Mouse (Mus musculus) forebrain, embryonic 11.5 days (tissue): ENCODE results near the gene Fasn. TPM values are rescaled to one million over a fixed set of nuclear protein-coding genes. Genes with fewer than 3 reads are reported as not detected.

Source experiments
- ATAC-seq: fragments of 200-750 bp; cut with Nextera tagmentation; replicated peaks from 2 replicates; pipeline ENCODE4 v1.8.0; 2017; ENCODE audit warnings: moderate TSS enrichment; ENCODE audit not compliant: low FRiP score
- DNase-seq: peaks from one replicate; pipeline ENCODE4 v3.0.0-alpha.2; 2017; ENCODE audit warnings: low spot score
- H3K27ac ChIP-seq: fragments of 300-500 bp; sonication (generic); 2 replicates; pipeline ENCODE4 v1.5.1; 2014; ENCODE audit warnings: low read depth, low read length
- H3K27me3 ChIP-seq: fragments of 300-500 bp; sonication (generic); 2 replicates; pipeline ENCODE4 v1.6.1; 2014; ENCODE audit warnings: mild to moderate bottlenecking, low read length, mixed read lengths; ENCODE audit not compliant: control insufficient read depth, insufficient read depth
- H3K36me3 ChIP-seq: fragments of 300-500 bp; sonication (generic); 2 replicates; pipeline ENCODE4 v1.6.1; 2014; ENCODE audit warnings: mild to moderate bottlenecking, low read length, moderate library complexity, mixed read lengths; ENCODE audit not compliant: control insufficient read depth, insufficient read depth
- H3K4me1 ChIP-seq: fragments of 300-500 bp; sonication (generic); replicated peaks from 2 replicates; pipeline ENCODE4 v1.6.1; 2014; ENCODE audit warnings: low read length, mixed read lengths; ENCODE audit not compliant: control insufficient read depth, insufficient read depth
- H3K4me2 ChIP-seq: fragments of 300-500 bp; sonication (generic); 2 replicates; pipeline ENCODE4 v1.6.1; 2014; ENCODE audit warnings: low read depth, mild to moderate bottlenecking, low read length, moderate library complexity, mixed read lengths; ENCODE audit not compliant: severe bottlenecking
- H3K4me3 ChIP-seq: fragments of 300-500 bp; sonication (generic); 2 replicates; pipeline ENCODE4 v1.5.1; 2014; ENCODE audit warnings: low read depth, low read length
- H3K9ac ChIP-seq: fragments of 300-500 bp; sonication (generic); 2 replicates; pipeline ENCODE4 v1.6.1; 2014; ENCODE audit warnings: low read length
- H3K9me3 ChIP-seq: fragments of 300-500 bp; sonication (generic); 2 replicates; pipeline ENCODE4 v1.6.1; 2016; ENCODE audit warnings: low read length, mixed read lengths; ENCODE audit not compliant: control insufficient read depth
- WGBS: fragments of 180-500 bp; shearing (Covaris S2); extraction: QIAGEN DNeasy Blood & Tissue Kit; methylation state at CpG from one replicate; pipeline ENCODE4 v1.1.7; 2014; 5-methylcytosine and 5-hydroxymethylcytosine counted together
- polyA plus RNA-seq: library from polyadenylated mRNA; unstranded; fragments of >200 nt; fragmentation: Nextera tagmentation; extraction: Ambion mirVana; gene quantifications from 2 replicates; pipeline ENCODE4 v1.2.1, GENCODE M21; 2014

The Fasn gene
- polyA plus RNA-seq, 1 experiment from 2014 or later, result 140 TPM

DNA sequence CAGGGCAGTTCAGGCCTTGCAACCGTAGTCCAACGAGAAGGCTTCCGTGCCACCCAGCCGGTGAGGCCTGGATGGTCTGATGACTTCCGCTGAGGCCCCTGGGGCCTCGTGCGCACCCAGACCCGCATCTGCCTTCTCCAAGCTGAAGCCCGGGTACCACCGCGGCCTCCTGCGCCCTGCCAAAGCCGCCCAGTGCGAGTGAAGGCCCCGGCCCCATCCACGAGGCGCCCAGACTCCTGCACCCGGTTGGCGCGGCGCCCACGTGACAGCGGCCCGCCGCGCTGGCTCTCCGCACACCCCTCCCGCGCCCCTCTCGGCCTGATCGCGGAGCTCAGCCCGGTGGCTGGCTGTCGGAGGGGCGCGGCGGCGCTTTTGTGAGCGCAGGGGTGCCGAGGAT, 798 bp downstream of the Fasn start:
- H3K9me3 ChIP-seq, result no peaks in the 10 kb centered on the region
- H3K9ac ChIP-seq, result peak overlapping the region; percentile 93
- H3K27ac ChIP-seq, result peak overlapping the region; percentile 99
- peak; percentile 63 for ATAC-seq
- H3K4me2 ChIP-seq, result peak overlapping the region; percentile 98
- H3K36me3 ChIP-seq, result peaks cover 25% of the 10 kb centered on the region
- H3K27me3 ChIP-seq, result no peaks in the 10 kb centered on the region
- H3K4me1 ChIP-seq, result peaks cover 29% of the 10 kb centered on the region
- under 1% methylated on average over 40 of the region's 40 CpGs for WGBS
- no peak for DNase-seq
- H3K4me3 ChIP-seq, result peak overlapping the region; percentile 87

DNA sequence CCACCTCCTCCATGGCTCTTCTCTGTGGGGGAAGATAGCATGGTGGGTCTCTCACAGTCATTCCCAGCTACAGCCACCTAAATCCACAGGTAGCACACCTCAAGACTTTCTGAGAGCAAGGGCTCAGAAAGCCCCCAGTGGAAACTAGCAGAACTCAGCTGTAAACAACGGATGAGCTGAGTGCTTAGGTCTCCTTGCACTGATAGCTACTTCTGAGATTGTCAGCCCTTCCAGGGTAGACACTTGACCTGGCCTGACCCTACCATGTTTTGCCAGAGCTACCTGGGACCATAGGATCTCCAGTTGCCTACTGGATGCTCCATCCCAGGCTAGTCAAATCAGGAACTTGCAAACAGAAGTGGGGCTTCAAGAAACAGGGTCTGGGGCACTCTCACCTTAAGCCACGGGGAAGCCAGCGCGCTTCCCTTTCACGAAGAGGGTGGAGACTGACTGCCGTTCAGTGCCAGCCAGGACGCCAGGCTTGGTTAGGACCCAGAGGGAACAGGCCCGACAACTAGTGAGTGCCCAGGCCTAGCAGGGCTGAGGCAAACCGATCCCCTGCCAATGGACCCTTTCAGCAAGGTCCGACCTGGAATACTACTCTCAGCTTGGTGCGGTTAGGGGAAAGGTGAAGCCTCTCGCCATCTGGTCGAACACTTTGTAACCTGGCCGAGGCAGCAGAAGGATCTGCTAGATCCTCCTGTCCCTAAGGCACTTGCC, 1.4 kb downstream of the Fasn start:
- no peaks in the 10 kb centered on the region for H3K9me3 ChIP-seq
- 1% methylated on average over 14 of the region's 14 CpGs for WGBS
- H3K4me2 ChIP-seq, result peak overlapping the region; percentile 98
- ATAC-seq (no peak), DNase-seq (no peak)
- H3K27ac ChIP-seq, result peak overlapping the region; percentile 99
- H3K36me3 ChIP-seq, result peaks cover 30% of the 10 kb centered on the region
- peak overlapping the region; percentile 93 for H3K9ac ChIP-seq
- H3K4me1 ChIP-seq, result peaks cover 29% of the 10 kb centered on the region
- H3K27me3 ChIP-seq, result no peaks in the 10 kb centered on the region
- peak overlapping the region; percentile 87 for H3K4me3 ChIP-seq

DNA sequence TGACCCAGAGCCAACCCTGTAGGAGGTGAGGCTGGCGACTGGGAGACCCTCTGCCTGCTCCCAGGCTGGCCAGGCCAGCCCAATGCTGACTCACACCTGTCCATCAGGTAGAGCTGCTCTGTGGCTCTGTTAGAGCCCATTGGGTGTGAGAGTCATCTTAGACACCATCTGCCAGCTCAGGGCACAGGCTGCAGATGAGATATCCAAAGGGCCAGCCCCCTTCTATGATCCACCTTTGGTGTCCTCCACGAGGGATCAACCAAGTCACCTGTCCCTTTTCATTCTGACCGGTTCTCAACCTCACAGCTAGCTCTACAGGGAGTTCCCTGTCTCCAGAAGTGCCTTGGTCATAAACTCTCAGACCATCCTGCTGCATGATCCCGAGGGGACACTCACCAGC, 2.0 kb downstream of the Fasn start:
- Histone ChIP-seq H3K4me3 (peak overlapping the region; percentile 87), H3K36me3 (peaks cover 36% of the 10 kb centered on the region), H3K9me3 (no peaks in the 10 kb centered on the region), H3K4me2 (peak overlapping the region; percentile 98), H3K9ac (peak overlapping the region; percentile 93), H3K27me3 (no peaks in the 10 kb centered on the region), H3K4me1 (peaks cover 29% of the 10 kb centered on the region), H3K27ac (no peak overlapping the region)
- DNase-seq (no peak), ATAC-seq (no peak)
- 55% methylated on average over 4 of the region's 4 CpGs for WGBS

DNA sequence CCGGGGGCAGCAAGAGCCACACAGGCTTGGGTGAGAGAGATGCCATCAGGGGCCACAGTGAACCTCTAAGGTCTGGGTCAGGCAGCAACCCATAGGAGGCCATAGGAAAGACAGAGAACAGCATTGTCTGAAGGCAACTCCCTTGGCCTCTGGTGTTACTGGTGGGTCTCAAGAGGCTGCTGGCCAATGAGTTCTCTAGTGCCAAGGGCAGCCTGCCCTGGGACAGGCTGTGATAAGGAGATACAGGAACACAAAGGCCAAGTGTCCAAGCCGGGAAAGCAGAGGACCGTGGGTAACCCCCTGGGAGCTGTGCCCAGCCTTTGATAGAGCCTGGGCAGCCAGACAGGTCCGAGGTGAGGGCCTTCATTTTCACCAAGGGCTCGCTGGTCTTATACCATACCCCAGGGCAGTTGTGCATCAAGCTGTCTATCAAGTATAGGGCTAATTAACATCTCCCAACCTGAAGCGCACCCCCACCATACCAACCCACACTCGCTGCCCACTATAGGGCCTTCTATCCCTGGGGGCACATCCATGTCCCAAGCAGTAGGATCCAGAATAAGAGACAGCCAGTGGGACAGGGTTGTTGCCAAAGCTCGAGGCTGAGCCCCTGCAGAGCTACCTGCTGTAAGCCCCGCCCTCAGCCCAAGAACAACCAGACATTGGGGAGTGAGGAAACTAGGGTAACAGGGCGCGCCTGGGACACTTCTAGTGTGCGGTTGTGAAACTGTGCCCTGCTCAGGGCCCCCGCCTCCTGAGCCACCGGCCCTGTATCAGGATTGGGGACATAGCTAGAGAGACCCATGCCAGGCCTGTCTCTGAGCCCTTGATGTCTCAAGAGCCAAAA, 3.0 kb downstream of the Fasn start:
- peak overlapping the region; percentile 13 for H3K4me3 ChIP-seq
- WGBS, result 89% methylated on average over 14 of the region's 14 CpGs
- no peak for ATAC-seq
- no peak for DNase-seq
- peak overlapping the region; percentile 98 for H3K4me2 ChIP-seq
- no peaks in the 10 kb centered on the region for H3K27me3 ChIP-seq
- H3K27ac ChIP-seq, result no peak overlapping the region
- H3K4me1 ChIP-seq, result peaks cover 29% of the 10 kb centered on the region
- peak overlapping the region; percentile 27 for H3K9ac ChIP-seq
- peaks cover 45% of the 10 kb centered on the region for H3K36me3 ChIP-seq
- H3K9me3 ChIP-seq, result no peaks in the 10 kb centered on the region

DNA sequence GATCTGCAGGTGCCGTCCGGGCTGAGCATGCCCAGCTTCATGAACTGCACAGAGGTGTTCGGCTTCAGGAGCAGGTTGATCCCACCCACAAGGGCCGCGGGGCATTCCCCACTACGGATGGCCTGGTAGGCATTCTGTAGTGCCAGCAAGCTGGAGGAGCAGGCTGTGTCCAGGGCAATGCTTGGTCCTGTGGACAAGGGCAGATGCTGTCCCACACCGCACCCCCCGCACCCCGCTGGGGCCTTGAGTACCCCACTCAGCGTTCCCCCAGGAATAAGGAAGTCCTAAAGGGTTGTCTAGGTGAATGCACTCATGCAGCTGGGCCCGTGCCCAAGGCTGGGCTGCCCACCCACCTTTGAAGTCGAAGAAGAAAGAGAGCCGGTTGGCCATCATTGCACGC, 3.8 kb downstream of the Fasn start:
- Histone ChIP-seq H3K9ac (no peak overlapping the region), H3K36me3 (peaks cover 52% of the 10 kb centered on the region), H3K27me3 (no peaks in the 10 kb centered on the region), H3K27ac (no peak overlapping the region), H3K9me3 (no peaks in the 10 kb centered on the region), H3K4me2 (no peak overlapping the region), H3K4me3 (no peak overlapping the region), H3K4me1 (peaks cover 21% of the 10 kb centered on the region)
- 94% methylated on average over 14 of the region's 14 CpGs for WGBS
- DNase-seq (peak; percentile 51), ATAC-seq (no peak)

DNA sequence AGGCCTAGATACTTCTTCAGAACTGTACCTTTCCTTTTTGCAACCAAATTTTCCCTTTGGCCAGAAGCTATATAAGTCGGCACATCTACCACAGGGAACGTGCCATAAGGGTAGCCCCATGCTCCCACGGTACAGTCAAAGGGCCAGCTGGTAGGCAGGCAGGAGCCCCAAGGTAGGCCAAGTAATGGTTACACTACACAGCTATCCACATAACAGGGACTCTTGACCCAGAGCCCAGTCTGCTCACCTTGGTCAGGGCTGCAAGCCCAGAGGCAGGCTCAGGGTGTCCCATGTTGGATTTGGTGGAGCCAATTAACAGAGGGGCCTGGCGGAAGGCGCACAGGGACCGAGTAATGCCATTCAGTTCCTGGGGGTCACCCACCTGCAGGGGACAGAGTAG, 4.8 kb downstream of the Fasn start:
- no peak overlapping the region; the same call in 1 of the 2 replicates for H3K9ac ChIP-seq
- peaks cover 14% of the 10 kb centered on the region for H3K4me1 ChIP-seq
- H3K27ac ChIP-seq, result no peak overlapping the region
- H3K4me3 ChIP-seq, result no peak overlapping the region
- H3K36me3 ChIP-seq, result peaks cover 62% of the 10 kb centered on the region
- WGBS, result 96% methylated on average over 6 of the region's 6 CpGs
- no peak for ATAC-seq
- no peaks in the 10 kb centered on the region for H3K27me3 ChIP-seq
- no peaks in the 10 kb centered on the region for H3K9me3 ChIP-seq
- no peak for DNase-seq
- H3K4me2 ChIP-seq, result no peak overlapping the region

DNA sequence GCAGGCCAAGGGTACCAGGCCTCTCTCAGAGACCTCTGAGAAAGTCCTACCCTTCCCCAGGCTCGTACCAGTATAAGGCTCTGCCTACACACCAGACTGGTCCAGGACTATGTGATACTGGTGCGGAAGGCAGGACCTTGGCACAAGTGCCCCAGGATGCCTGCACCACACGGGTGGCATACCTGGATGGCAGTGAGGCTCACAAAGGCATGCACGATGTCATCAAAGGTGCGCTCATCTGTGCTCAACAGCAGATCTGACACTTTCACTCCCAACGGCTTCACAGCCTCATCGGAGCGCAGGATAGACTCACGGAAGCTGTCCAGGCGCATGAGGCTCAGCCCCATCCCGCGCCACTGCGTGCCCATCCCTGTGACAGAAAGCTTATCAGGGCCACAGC, 6.1 kb downstream of the Fasn start:
- Histone ChIP-seq H3K27ac (no peak overlapping the region), H3K9me3 (no peaks in the 10 kb centered on the region), H3K27me3 (no peaks in the 10 kb centered on the region), H3K4me3 (no peak overlapping the region), H3K4me2 (no peak overlapping the region), H3K4me1 (peaks cover 14% of the 10 kb centered on the region), H3K36me3 (peaks cover 75% of the 10 kb centered on the region), H3K9ac (no peak overlapping the region)
- no peak for ATAC-seq
- 97% methylated on average over 13 of the region's 13 CpGs for WGBS
- DNase-seq, result peak; percentile 47

DNA sequence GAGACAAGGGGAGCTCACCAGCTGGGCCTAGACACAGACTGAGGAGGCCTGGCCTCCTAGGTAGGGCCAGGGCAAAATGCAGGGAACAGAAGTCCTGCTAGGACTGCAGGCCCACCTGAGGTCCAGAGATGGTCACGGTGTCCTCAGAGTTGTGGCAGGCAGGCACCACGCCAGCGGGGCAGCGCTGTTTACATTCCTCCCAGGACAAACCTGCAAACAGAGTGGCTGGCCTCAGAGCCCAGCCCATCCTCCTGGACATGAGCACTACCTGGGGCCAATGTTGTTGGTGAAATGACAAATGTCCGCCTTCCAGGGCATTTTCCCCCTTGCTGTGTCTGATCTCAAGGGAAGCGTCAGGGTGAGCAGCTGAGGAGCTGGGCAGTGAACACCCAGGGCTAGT, 7.0 kb downstream of the Fasn start:
- 90% methylated on average over 6 of the region's 6 CpGs for WGBS
- H3K4me2 ChIP-seq, result no peak overlapping the region
- no peak for ATAC-seq
- no peak overlapping the region for H3K9ac ChIP-seq
- peaks cover 83% of the 10 kb centered on the region for H3K36me3 ChIP-seq
- no peaks in the 10 kb centered on the region for H3K27me3 ChIP-seq
- no peaks in the 10 kb centered on the region for H3K9me3 ChIP-seq
- DNase-seq, result no peak
- H3K4me1 ChIP-seq, result peaks cover 6% of the 10 kb centered on the region
- H3K4me3 ChIP-seq, result no peak overlapping the region
- H3K27ac ChIP-seq, result no peak overlapping the region
